Mouse (Mus musculus): ENCODE measurements at regions not wholly inside any gene's neighbourhood (a gene's known extent, or its start where the extent isn't known, plus 50 kb on each side); places are given as distances from the start of the nearest gene placed in this dataset.

DNA sequence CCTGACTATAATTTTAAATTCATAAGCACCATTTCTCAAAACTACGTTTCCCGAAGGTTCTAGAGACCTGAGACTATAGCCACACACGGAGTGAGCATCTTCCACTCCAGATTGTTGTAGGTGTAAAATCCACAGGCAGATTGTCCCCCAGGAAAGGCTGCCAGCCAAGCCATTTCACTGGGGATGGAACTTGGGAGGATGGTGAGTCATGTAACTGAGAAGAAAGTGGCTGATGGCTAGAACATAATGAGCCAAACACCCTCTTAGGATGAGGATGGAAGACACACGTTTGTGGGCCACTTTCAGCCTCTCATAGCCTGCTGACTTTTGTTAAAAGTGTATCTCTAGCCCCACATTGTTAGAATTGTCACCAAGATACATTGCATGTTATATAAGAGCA lies 564.1 kb downstream of the Btbd3 start:
- DNase-seq (ENCODE audit: extremely low spot score, low read depth, low spot score) = no peak

DNA sequence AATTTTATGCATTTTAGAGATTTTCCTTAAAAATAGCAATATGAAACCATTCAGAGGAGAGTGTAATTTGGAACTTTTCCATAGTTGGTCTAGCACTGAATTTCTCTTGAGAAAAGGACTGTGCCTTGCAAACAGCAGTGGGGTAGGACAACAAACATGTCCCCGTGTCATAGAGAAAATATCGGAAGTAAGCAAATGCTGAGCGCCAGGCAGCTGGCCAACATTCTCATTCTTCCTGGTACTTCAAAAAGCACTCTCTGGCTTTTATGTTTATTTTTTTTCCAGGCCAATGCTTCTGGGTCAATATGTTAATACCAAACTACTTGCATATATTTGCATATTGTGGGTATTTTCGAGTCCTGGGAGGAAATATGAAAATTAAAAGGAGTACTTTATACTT lies 568.5 kb downstream of the Btbd3 start:
- DNase-seq (ENCODE audit: extremely low spot score, low read depth, low spot score) = no peak

DNA sequence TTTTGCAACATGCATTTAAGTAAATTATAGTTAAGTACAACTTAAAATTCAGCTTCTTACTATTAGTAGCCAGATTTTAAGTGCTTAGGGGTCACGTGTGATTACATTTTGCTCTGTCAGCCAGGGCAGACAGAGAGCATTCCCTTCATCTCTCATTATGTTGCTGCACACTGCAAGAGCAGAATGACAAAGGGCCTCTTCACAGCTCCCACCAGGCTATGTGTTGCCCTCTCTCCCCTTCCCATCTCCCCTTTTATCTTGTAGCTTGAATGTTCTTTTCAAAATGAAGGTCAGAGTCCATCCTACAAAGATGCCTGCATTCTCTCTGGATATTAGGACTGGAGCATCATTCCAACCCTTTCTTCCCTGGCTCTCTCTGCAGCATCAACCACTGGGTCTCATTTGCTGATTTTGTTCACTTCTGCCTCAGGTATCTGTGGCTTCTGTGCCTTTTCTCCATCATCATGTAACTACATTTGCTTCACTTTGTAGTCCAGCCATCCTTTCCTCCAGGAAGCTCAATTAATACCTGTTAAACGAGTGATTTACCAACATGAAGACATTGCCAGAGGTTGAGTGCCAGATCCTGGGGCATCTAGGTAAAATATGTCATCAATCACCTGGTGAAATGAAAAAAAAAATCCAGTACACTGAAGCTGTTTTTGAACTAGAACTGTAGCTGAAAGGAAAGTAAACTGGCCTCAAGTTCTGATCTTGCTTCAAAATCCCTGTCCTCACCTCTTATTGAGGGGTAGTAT lies 571.6 kb downstream of the Btbd3 start:
- no peak for DNase-seq (ENCODE audit: extremely low spot score, low read depth, low spot score)

DNA sequence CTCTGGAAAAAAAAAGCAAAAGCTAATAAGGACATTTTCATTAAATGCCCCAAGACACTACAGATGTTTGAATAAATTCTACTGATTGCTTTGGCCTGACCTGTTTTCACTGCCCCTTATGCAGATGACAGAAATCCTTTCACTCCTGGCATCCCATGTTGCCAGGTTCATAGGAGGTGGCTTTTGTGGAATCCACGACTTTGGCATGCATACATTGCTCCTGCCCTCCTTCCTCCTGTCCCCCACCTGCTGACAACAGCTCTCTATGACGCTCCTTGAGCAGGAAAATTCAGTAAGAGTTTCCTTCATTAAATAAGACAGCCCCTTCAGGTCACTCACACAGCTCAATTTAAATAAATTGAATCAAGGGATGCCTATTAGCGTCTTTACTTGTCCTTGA lies 582.5 kb downstream of the Btbd3 start:
- DNase-seq (ENCODE audit: extremely low spot score, low read depth, low spot score) = no peak

DNA sequence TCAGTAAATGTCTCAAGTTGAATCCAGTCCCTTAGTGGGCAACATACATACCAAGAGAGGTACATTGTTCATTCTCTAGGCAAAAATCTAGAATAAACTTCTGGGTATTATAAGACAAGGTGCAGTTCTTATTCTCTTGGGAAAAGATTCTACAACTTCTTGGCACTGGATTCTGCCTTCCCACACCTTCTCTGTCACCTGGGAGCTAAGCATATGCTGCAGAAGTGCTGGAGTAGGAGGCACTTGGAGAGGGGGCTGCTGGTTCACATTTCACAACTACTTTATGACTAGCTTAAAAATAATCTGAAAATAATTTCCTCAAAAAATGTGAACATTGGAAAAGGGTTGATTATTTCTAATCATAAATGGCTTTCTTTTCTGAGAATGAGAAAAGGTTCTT lies 602.8 kb downstream of the Btbd3 start:
- no peak for DNase-seq (ENCODE audit: extremely low spot score, low read depth, low spot score)

DNA sequence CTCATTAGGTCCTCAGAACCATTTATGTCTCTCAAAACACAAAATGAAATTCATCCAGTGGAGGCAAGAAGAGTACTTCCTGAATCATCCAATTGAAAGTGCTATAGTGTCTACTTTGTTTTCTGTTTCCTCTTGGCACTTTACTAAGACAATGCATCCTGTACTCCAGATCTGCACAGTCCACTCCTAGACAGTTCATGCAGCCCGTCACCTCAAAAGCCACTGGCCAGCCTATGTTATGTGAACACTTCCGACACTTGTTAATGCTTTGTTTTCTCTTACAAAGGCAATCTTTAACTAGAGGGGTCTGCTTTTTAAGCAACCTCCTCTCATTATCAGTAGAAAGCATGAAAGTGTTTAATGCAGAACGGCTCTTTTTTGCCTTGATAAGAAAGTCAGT lies 597.1 kb upstream of the Sptlc3 start:
- DNase-seq (ENCODE audit: extremely low spot score, low read depth, low spot score) = no peak

DNA sequence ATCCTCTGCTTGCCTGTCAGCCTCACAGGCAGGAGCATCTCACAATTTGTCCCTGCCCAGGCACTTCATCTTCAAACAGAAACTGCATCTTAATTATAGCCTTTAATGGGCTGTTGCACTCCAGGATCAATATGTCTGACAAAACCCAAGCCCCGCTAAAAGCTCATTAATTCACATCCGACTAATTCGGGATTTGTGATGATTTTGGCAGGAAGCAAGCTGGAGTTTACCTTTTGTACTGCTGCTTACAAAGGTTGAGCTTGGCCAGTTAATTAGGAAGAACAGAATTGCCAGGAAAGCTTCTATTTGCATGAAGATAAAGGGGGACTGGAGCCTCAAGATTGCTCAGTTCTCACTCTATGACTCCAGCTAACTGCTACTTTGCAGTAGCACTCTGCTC lies 596.6 kb upstream of the Sptlc3 start:
- no peak for DNase-seq (ENCODE audit: extremely low spot score, low read depth, low spot score)

DNA sequence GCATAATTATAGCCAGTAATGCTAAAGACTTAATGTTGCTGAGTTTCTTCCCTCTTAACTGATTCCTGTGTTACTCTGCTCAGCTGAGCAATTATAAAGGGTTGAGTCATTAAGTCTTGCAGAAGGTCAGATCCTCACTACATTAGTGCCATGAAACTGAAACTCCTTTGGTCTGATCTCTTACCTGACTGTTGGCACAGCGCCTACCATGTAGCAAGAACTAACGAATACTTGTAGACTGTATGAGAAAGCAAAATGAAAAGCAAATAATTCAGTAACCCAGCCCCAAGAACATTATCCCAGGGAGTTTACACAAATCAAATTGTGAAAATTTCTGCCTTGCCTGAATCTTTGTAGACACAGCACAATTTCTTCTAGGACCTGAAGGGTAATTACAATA lies 556.5 kb upstream of the Sptlc3 start:
- no peak for DNase-seq (ENCODE audit: extremely low spot score, low read depth, low spot score)

DNA sequence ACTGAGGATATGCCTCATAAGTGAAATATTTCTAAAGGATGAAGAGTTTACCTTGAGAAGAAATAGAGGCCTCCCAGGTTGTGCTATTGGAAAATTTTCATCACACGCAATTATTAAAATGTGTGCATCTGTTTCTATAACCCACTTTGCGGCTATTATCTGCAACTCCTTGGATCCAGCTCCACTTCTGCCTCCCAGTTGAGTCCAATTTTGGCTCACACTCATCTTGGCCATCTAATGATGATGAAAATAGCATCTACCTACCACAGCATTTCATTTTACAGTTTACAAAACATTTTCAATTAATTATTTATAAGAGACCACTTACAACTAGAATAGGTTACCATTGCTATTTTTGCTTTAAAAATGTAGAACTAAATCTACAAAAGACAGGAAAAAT lies 554.3 kb upstream of the Sptlc3 start:
- no peak for DNase-seq (ENCODE audit: extremely low spot score, low read depth, low spot score)

DNA sequence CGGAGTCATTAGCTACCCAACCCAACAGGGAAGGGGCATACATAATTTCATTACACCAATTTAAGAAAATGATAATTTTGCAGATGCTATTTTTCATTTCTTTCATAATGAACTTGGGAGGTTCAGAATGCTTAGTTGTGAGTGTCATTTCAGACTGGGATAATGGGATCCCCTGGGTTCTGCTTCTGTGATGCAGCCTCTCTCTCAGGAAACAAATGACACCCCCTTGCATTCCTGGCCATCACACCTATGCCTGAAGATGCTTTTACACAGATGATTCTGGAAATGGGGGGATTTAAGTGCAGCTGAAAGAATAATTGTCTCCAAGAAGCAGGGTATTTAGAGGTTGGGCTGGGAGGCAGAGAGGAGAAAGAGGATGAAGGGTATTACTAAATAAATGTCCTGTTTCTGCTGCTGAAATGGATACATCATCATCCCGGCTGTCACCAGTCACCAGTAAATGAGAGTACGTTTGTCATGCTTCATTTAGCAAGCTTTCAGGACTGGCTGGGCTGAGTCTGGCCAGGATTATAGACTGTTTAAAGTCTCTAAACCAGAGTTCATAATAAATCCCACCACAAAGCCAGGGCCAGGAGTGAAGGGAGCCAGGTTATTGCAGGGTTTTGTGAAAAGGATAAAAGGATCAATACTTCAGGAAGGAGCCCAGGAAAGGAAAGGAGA lies 527.5 kb upstream of the Sptlc3 start:
- DNase-seq (ENCODE audit: extremely low spot score, low read depth, low spot score) = no peak

DNA sequence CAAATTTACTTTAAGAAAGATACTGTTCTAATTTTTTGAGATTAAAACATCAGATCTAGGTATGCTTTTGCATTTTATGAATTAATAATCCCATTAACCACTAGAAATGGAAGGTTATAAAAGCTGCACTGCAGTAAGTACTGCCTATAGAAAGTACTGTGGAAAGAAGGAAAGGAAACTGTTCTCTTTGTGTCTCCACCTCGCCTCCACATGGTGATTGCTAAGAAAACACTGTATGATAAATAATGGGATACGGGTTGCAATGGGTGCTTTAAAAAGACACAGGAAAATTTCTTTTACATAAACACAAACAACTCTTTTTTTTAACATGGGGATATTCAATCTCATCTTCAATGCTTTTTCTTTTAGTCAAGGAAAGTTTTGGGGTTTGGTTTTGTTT lies 519.2 kb upstream of the Sptlc3 start:
- DNase-seq (ENCODE audit: extremely low spot score, low read depth, low spot score) = no peak

DNA sequence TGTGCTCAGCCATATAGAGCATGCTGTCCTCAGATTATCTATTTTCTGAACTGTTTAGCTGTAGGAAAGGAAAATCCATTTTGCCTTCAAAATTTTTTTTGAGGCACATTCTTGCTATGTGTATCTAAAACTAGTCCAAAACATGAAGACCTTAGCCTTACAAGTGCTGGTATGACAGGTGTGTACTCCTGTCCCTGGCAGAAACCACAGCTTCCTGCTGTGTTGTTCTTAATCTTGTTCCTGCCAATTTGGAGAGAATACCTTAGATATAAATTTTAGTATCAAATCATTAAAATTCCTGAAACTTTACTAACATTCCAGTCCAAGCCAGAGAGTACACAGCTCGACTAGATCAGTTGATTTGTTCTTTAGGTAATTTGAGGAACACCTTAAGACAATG lies 503.7 kb upstream of the Sptlc3 start:
- no peak for DNase-seq (ENCODE audit: extremely low spot score, low read depth, low spot score)

DNA sequence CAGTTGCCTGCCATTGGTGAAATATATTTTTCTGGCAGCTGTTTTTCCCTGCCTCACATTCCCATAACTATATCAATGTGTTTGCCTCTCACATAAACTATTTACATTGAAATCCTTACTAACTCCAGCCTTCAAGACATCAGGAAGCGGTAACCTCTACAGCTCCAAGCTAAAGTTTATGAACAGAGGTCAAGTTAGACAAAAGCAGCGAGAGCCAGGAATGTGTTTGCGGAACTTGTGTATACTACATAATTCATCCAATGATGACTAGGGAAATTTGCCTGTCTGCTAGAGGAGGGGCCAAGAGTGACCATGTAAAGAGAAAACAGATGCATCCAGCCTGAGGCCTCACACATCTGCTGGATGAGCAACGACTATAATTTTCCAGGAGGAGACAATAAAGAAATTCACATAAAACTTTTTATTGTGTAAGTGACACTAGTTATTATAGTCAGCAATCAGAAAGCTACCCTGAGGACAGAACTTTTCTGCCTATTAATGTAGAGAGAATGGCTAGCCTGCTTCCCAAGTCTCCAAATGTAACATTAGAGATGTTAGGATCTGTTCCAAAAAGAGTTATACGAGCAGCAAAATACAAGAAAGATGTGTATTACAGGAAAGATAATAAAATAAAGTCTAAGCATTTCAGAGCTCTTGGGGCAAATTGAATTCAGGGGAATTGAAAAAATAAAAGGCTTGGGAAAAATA lies 461.5 kb upstream of the Sptlc3 start:
- no peak for DNase-seq (ENCODE audit: extremely low spot score, low read depth, low spot score)

DNA sequence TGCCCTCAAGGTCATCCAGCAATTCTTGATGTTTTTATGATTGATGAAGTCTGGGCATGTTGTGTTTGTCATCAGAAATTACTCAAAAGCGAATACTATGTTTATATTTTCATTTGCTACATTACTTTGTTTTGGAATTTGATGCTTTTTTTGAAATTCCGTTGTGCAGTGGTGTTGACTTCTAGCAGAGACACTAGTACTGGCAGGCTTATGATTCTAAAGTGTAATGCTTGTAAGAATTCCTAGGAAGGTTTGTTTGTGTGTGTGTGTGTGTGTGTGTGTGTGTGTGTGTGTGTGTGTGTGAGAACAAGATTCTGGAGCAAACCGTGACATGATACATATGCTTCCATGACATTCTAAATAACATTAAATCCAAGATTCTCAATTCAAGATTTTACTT lies 458.9 kb upstream of the Sptlc3 start:
- DNase-seq (ENCODE audit: extremely low spot score, low read depth, low spot score) = no peak

DNA sequence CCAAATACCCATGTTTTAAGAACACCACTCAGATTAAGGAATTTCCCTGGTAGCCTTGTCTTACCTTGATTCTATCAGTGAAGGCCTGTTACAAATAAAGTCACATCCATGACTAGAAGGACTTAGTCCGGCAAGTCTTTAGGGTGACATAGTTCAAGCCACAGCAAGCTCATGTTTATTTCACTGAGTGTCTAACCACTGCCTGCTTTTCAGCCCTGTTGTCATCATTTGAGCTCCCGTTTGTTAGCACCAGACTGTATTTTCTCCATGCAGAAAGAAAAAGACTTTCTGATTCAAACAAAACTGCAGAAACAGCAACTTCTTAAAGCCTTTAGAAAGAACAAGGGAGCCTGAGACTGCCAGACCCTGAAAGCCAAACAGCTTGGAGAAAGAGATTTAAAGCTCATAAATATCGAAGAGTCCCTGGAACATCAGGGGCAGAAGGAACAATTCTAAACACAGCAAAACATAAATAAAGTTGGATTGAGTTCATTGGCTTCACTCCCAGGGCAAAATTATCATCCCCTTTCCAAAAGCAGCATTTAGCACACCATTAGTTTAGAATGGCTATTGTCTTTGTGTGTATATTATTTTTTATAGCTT lies 451.9 kb upstream of the Sptlc3 start:
- no peak for DNase-seq (ENCODE audit: extremely low spot score, low read depth, low spot score)

DNA sequence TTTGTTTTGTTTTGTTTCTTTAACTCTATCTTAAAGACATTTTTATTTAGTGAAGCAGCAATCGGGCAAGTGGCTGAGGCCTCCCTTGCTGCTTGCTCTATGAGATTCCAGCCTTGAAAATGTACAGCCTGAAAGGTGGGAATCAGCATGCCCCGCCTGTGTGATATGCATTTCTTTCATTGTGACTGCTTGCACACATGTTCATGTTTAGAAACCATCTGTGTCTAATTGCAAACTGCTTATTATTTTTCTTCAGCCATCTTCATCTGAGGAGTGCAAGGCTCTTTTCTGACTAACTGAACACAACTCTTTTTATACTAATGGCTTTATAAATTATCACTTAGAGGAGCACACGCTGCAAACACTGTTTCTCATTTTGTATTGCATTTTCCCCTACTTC lies 449.0 kb upstream of the Sptlc3 start:
- DNase-seq (ENCODE audit: extremely low spot score, low read depth, low spot score) = no peak

DNA sequence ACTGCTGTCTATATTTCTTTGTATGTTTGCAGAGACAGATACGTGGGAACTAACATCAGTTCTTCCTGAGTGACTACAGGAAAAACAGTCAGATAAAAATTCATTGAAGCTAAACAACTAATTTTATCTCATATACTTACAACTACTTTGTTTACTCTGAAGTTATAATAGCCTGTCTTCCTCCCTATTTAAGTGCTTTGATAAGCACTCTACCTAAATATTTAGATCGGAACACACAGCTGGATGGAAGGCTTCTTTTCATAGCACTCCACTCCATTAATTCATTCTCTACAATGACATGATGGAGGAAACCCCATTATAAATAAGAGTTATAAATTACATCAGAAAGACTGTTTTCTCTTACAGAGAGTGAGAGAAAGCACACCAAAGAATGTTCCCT lies 438.5 kb upstream of the Sptlc3 start:
- no peak for DNase-seq (ENCODE audit: extremely low spot score, low read depth, low spot score)

DNA sequence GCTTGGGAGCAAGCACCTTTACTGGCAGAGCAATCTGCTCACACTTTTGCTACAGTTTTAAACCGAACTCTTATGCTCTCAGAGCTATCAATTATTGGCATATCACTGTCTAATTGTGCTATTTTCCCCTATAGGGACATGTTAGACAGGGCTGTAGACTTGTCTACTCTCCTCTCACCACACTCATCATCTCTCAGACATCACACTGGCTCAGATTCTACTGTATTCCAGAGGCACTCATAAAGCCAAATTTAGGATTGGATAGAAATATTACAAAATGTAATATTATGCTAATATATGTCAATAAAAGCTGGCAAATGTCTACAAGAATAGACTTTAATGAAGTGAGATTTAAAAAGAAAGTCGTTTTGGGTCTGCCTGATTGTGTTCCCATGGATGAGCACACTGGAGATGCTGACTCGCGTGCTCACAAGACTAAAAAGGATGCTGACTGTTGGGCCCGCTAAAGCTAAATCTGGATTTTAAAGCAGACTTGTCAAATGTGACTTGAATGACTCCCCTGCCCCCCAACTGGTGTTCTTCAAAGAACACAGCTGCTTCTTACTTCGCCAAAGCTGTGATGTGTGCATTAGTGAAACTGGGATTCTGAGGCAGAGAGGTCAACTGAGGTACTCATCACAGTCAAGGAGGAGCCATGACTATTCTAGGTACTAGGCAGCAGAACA lies 424.3 kb upstream of the Sptlc3 start:
- no peak for DNase-seq (ENCODE audit: extremely low spot score, low read depth, low spot score)

DNA sequence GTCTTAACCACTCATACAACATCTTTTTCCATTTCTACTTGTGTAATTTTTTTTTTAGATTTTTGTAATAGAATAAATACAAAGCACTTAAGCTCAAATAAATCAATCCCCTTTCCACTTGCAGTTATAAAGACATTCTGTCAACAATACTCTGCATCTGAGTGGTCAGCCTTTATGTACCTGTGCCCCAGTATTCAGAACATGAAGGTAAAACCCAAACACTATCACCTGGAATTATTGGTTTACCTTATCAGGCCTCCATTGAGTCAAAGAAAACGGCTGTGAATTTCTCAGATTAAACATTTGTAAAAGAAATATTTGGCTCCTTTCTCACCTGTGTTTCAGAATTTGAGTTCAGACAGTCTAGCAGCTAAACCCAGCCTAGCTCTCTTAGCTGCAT lies 422.0 kb upstream of the Sptlc3 start:
- no peak for DNase-seq (ENCODE audit: extremely low spot score, low read depth, low spot score)

DNA sequence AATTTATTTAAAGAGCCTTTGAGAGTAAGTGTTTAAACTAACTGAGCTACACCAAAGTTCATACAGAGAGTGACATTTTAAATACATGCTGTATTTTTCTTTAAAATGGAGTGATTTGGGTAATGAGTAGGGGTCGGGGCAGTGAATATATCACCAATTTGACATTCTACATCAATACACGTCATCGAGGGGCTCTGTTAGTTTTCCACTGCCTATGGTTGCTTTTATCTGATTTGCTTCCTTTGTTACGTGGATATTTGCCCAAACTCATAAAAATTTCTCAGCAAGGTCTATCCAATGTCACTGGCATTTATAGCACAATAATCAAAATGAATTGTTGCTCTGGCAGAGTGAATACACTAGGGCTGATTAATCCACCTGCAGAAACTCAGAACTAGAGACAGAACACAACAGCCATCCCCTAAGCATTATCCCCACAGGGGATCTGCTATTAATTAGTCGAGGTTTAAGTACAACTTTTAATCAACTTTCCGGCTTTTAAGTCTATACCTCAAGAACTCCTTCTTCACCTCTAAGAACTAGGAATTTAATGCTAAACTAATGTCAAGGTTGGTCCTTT lies 400.1 kb upstream of the Sptlc3 start:
- DNase-seq (ENCODE audit: extremely low spot score, low read depth, low spot score) = no peak

DNA sequence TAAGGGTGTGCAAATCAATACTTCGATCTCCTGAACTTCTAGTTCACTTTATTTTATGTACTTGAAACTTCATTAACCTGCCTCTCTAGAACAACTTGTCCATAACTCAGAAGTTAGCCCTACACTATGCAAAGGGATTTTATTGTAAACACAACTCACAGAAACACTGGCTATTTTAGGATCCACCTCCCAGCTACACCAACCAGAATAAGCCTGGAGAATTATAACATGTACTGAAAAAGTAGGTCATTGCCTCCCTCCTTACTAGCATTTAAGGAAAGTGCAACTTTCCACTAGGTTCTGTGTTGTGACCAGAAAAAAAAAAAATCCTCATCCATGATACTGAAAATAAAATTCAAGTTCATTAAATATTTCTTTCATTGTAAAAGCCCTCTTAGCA lies 382.0 kb upstream of the Sptlc3 start:
- DNase-seq (ENCODE audit: extremely low spot score, low read depth, low spot score) = no peak
